Mouse (Mus musculus) A20 (cell line): ENCODE results near the gene Igsf21.

Source experiments
- DNase-seq: peaks from one replicate; pipeline ENCODE4 v3.0.0-alpha.2; 2011; ENCODE audit warnings: low read depth, low spot score

Gene Igsf21

GRCm38 (mm10) chr4:140147079-140147840 is 99.3 kb downstream of the Igsf21 start:
- DNase-seq: no peak

DNA sequence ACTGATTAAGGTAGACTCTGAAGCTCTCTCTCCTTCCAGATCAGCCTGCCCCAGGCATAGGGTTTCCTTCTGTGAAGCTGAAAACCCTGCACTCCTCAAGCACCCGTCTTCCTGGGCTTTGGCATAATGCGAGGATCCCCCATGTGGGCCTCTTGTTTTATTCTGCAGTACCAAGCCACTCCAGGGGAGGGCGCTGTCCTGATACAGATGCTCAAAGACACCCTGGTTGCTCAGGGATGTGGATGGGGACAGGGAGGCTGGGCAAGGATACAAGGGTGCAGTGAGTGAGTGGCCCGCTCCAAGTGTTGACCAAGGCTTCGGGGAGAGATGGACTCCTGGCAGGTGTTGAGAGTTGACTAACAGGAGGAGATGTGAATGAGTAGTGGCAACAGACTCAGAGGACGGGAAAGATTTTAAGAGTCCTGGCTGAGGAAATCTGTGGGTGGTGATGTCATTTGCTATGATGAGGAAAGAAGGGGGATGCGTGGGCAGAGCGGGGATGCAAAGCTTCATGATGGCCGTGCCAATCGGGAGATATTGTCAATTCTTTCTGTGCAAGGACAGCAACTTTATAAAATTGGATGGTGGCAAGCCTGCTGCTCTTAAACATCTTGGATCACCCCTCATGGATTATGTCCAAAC is 102.6 kb downstream of the Igsf21 start:
- DNase-seq: no peak

GRCm38 (mm10) chr4:140143178-140143577 is 103.4 kb downstream of the Igsf21 start:
- no peak for DNase-seq

DNA sequence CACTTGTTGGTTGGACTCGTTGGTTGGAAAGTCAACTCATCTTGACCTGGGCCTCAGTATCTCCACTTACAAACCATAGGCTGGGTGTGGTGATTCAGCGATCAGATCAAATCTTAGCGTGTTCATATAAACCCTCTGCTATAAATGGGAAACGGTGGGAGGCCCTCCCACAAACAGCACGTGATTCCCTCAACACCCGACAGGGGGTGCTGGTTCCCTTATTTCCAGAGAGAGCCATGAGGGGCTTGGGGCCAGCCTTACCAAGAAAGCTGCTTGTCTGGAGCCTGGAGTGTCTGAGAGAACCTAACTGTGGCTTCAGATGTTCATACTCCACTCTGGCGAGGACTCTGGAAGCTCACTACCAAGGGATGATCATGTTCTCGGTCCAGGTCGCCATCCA is 106.1 kb downstream of the Igsf21 start:
- DNase-seq: no peak

- DNase-seq: no peak
Measured at GRCm38 (mm10) chr4:140138846-140139245, 107.7 kb downstream of the Igsf21 start.

GRCm38 (mm10) chr4:140131625-140132321 is 114.8 kb downstream of the Igsf21 start:
- DNase-seq: no peak

DNA sequence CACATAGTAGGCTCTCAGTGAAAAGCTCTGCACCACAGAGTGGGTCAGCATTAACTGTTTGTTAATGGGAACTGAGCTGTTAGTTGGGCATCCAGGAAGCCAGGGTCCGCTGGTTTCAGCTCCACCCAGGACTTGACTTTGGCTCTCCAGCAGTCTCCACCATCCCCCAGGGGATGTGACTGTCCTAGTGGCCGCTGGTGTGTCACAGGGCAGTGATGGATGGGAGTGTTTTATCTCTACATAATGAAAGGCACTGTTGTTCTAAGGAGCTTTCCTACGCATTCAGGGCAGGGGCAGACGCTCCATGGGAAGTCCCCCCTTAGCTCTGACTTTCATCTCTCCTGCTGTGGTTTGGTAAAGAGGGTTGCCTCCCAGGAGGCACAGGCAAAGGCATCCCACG is 115.4 kb downstream of the Igsf21 start:
- DNase-seq: no peak

DNA sequence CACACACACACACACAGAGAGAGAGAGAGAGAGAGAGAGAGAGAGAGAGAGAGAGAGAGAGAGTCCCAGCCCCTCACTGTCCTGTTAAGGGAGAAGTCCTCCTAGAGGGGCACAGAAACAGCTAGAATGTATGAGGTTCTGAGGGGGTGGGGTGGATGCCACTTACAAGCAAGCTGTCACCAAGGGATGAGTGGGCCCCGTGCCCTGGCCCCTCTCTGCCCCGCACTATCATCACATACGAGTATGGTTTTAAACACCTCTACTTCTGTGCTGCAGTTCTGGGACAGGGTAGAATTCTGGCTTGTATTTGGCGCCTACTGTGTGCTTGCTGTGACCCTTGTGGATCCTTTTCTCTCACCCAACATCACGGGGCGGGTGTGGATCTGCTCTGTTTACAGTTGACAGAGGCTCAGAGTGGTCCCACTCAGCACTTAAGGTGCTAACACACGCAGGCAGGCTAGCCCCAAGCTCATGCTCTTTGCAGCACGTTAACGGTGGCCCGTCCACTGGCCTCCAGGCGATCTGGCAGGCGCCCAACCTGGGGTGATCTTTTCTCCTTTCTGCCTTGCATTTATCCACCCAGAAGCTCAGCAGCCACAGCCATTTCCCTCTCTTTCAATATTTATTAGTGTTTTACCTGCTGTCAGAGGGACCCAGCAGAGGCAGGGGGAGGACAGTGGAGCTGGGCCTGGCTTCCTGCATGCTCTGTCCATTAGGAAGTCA is 116.9 kb downstream of the Igsf21 start:
- DNase-seq: no peak

DNA sequence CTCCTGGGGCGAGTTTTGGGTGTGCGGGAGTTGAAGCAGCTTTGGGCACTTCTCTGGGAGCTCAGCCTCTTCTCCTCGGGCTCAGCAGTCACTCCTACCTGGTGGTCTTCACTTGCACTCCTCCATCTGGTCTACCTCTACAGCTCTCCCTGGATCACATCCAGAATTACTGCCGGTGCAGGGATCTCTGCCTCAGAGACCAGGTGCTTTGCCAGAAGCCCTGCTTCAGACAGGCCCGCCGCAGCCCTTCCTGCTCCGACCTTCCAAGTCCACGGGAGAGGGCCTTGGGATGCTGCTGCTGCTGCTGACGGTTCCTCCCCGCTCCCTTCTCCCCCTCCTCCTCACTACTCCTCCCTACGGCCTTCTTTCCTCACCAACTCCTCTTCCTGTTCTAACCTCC is 118.5 kb downstream of the Igsf21 start:
- DNase-seq: no peak

GRCm38 (mm10) chr4:140125806-140126205 is 120.8 kb downstream of the Igsf21 start:
- no peak for DNase-seq

DNA sequence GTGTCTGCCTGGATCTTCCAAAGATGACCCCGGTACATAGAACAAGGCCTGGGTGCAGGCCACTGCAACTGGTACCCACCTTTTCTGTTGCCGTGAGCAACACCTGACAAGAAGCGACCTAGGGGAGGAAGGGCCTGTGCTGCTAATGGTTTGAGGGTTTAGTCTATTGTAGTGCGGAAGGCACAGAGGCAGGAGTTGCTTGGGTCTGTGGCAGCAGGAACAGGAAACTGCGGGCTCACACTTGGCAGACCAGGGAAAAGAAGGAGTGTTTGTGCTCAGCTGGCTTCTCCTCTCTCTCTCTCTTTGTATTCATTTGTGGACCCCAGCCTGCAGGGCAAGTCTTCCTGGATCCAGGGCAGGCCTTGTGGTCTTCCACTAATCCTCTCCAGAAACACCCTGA is 124.0 kb downstream of the Igsf21 start:
- DNase-seq: no peak

DNA sequence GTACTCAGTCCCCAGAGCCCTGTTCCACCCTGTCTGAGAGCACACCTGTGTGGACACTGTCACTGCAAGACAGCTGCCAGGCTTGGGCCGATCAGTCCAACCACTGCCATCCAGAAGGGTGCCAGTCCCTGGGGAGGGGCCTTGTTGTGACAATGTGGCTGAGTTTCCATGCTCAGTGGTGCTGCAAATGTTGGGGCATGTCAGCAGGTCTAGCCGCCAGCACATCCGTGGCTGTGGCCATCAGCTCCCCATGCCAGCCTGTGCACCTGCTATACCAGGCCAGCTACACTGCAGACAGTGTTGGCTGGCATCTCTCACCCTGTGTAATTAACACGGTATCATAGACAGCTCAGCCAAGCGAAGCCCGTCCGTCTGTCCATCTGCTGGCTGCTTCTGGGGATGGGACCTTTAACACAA is 129.3 kb downstream of the Igsf21 start:
- no peak for DNase-seq

- DNase-seq: no peak
Measured at GRCm38 (mm10) chr4:140115756-140116155, 130.8 kb downstream of the Igsf21 start.

DNA sequence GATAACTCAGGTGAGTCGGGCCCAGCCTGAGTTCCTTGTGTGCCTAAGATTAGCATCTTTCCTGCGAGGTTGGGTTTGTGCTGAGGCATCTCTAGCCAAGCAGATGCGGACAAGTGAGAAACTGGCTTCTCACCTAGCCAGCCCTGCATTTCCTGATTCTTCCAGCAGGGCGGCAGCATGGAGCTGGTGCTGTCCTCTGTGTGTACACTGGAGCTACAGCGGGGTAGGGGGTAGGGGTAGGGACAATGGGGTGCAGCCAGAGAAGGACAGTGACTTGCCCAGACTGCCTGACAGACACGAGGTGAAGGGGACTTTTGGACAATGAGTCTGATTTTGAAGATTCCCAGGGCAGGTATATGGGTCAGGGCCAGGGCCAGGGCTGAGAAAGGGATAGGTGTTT is 131.5 kb downstream of the Igsf21 start:
- no peak for DNase-seq

DNA sequence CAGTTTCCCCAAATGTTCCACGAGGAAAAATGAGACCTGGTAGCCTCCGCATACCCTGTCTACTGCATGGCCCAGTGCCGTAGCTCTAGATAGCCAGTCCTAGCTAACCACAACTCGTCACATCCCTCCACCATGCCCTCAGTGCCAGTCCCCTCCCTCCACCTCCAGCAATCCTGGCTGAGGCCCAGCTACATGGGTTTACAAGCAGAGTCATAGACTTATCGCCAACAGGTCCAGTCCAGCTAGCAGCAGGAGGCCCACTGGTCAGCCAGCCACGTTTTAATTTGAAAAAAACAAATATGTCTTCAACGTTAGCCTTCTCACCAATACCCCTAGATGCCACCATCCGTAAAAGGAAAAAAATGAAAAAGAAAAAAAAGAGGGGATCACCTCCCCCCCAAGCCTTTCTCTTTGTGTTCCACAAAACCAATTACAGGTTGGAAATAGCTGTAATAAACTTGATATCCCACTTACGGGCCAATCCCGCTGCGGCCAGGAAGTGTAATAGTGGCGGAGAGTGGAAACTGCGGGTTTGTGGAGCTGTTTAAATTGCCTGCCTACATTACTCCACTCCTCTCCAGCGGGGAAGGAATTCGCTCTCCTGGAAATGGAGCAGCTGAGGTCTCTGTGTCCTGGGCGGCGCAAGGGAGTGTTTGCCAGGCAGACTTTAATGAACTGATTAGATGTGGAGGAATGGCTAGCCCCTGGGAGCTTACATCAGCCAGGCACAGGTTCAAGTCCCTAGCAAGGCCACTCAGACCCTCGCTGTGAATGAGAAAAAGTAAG is 132.7 kb downstream of the Igsf21 start:
- DNase-seq: no peak

GRCm38 (mm10) chr4:140109626-140109948 is 137.0 kb downstream of the Igsf21 start:
- no peak for DNase-seq

DNA sequence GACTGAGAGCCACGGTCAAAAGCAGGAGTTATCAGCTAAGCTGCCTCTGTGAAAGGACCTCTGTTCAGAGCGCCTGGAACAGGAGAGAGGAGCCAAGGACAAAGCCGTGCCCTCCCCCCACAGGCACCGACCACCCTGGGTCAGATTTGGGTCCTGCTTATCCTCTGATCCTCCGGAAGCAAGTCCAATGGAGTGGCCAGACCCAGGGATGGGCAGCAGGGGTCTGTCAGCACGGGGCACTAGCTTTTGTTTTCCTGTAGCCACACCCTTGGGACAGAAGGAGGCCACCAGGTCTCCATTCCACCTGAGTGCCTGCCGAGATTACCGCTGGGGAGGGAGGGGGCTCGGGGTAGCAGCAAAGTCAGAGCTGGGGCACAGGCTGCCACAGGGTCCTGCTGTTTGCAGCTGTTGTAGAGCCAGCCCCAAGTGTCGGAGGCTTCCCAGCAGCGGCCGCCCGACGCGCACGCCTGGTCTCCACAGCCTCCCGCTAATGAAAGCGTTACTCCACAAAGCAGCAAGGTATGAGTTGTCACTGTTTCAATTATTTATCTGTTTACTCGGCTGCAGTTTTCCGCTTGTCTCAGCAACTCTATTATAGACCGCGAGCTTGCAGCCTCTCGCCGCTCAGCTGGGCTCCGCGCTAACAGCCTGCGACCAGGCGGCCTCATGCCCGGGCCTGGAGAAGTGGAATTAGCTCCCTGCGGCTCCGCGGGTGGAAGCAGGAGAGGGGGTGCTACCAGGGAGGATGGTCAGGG is 137.5 kb downstream of the Igsf21 start:
- DNase-seq: no peak

DNA sequence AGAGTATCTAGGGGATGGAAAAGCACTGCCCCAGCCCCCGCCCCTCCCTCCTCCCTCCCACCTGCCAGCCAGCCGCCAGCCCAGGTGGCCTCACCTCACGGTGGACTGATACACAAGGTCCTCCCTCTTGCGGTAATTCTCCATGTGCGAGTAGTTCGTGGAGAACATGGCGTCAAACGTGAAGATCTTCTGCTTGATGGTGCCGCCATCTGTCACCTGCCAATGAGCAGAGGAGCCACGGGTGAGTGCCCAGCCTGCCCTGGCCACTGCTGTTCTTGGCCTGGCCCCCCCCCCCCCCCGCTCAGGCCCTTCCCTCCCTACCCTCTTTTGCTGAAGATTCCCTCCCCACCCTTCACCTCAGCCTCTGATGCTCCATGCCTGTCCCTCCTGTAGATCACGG is 139.4 kb downstream of the Igsf21 start:
- no peak for DNase-seq

- no peak for DNase-seq
Measured at GRCm38 (mm10) chr4:140104795-140105194, 141.8 kb downstream of the Igsf21 start.

- DNase-seq: no peak
Measured at GRCm38 (mm10) chr4:140103341-140104027, 143.1 kb downstream of the Igsf21 start.
